Mouse (Mus musculus): ENCODE measurements around the gene Slc35c2. TPM values are rescaled to one million over a fixed set of nuclear protein-coding genes. Genes with fewer than 3 reads are reported as not detected.

Slc35c2 gene
- 53.0 and 62.2 TPM in 2 replicates for total RNA-seq (2021)
- long read RNA-seq, transcript Slc35c2-204 (10 exons, 2,008 nt): major isoform, 15 of 67 reads
- long read RNA-seq, partial matches to known transcripts: 29 of 67 reads
- long read RNA-seq, other reads (novel, unspliced or antisense): 23 of 67 reads

GRCm38 (mm10) chr2:165287202-165287984, at the start of gene Slc35c2:
Slc35c2 (minus strand) TSS chr2:165287869.
- DNase-seq: peak; percentile 93

- peak; percentile 76 for DNase-seq
Measured at GRCm38 (mm10) chr2:165337191-165337590, 49.5 kb upstream of the Slc35c2 start.

- DNase-seq: no peak
Measured at GRCm38 (mm10) chr2:165332610-165333210, 45.0 kb upstream of the Slc35c2 start.

DNA sequence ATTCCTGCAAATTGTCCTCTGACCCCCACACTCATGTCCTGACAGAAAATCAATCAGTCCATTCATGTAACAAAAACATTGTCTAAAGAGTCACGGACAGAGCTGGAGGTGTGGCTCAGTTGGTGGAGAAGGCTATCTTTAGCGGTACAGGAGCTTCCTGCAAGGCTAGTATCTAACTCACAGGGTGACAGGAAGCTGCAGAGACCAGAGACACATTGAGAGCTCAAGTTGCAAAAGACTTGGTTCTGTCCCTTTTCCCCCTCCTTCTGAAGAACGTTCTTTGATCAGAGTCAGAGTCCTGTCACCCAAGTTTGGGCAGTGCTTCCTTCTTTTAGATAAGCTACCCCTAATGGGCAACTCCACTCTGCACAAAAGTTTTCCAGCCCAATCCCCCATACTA, 42.0 kb upstream of the Slc35c2 start:
- no peak for DNase-seq

- no peak for DNase-seq
Measured at GRCm38 (mm10) chr2:165328746-165329145, 41.1 kb upstream of the Slc35c2 start.

GRCm38 (mm10) chr2:165327386-165327785, 39.7 kb upstream of the Slc35c2 start:
- no peak for DNase-seq

GRCm38 (mm10) chr2:165326304-165327190, 38.9 kb upstream of the Slc35c2 start, which contains the start of gene Elmo2:
Elmo2 (minus strand) TSS chr2:165326479.
- peak; percentile 92 for DNase-seq

GRCm38 (mm10) chr2:165325521-165326303, 38.0 kb upstream of the Slc35c2 start:
- no peak for DNase-seq

DNA sequence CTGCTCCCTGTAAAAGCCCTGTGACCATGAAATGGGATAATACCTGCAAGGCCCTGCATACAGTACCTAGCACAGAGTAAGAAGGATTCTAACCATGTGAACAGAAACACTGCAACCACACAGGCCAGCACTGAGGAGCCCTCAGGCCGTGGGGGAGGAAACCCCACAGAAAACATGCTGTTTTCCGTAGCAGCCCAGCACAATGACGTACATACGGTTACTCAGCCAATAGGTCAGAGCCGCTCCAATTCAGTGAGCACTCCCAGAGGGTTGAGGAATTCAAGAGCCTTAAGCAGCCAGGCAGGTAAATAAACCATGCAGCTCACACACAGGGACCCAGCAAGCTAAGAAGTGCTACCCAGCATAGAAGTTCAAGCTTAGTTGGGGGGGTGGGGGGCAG, 36.3 kb upstream of the Slc35c2 start:
- DNase-seq: no peak

DNA sequence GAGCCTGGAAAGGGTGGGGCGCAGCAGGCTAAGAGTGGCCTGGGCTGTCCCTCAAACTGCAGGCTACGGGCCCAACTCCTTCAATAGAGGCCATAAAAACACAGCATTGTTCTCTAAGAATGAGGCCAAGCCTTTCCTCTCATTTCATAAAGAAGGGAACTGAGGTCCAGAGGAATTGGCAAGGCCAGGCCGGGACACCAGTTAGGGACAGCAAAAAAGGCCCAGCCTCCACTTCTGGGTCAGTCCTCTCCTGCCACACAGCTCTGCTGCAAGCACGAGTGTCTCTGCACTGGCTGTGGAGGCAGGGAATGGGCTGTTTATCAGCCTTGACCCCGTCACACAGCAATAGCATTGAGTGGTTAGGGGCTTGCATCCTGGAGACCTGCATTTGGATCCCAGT, 35.8 kb upstream of the Slc35c2 start:
- no peak for DNase-seq

GRCm38 (mm10) chr2:165321981-165322735, 34.5 kb upstream of the Slc35c2 start:
- DNase-seq: no peak

GRCm38 (mm10) chr2:165321381-165321888, 33.8 kb upstream of the Slc35c2 start:
- DNase-seq: no peak

- DNase-seq: no peak
Measured at GRCm38 (mm10) chr2:165320531-165321150, 33.0 kb upstream of the Slc35c2 start.

DNA sequence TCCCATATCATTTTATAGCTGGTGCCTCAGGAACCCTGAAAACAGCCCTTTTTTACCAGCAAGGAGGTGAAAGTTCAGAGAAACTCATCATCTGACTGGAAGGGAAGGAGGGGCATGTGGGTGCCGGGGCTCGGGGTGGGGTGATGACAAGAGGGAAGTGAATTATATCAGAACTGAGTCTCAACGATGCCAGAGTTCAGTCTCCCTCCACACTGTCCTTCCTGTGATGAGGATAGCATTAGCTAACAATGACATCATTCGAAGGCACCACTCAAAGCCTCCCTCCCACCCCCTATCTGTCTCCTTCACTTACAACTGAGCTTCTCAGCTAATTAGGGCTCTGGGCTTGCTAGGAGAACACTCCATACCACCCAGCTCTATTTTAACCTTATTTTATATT, 31.8 kb upstream of the Slc35c2 start:
- DNase-seq: no peak

DNA sequence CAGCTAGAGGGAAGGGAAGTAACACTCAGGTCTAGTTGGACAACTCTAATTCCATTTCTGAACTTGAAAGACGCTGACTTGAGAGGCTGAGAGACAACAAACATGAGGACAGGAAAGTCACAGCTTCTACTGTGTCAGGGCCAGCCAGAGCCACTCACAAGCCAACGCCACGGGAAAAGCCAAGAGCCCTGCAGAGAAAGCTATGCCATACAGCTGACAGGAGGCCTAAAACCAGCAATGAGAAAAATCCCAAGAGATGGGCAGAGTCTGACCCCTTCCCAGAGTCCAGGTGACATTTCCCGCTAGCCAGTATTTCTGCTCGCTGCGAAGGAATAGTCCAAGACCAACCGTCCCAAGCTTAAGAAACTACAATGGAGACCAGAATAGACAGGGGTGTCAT, 31.3 kb upstream of the Slc35c2 start:
- DNase-seq: no peak

DNA sequence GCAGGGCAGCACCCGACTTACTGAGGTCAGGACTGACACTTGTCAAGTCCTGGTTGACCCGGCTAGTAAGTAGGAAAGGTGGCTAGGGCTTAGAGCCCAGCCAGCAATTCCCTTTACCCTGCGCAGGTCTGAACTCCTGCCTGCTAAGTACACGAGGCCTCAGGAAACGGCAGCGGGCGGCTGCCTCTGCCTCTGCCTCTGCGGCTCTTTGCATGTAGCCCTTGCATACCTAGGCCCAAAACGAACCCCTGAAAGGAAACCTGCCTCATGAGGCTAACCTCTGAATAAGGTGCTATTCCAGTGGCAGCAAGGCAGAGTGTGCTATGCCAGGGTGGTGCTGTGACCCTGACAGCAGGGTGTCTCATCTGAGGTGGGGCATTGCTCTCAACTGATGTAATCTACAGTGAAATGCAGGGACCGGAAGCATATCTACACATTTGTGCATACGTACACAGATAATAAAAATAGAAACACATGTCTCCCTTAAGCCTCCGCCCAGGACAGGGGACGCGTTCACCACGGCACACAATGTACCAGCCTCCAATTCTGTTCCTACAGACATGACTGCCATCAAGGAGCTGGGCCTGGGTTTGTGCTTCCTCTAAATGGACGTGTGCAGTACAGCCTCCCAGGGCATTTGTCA, 30.1 kb upstream of the Slc35c2 start:
- DNase-seq: no peak

- DNase-seq: peak; percentile 33
Measured at GRCm38 (mm10) chr2:165316837-165317473, 29.3 kb upstream of the Slc35c2 start.

DNA sequence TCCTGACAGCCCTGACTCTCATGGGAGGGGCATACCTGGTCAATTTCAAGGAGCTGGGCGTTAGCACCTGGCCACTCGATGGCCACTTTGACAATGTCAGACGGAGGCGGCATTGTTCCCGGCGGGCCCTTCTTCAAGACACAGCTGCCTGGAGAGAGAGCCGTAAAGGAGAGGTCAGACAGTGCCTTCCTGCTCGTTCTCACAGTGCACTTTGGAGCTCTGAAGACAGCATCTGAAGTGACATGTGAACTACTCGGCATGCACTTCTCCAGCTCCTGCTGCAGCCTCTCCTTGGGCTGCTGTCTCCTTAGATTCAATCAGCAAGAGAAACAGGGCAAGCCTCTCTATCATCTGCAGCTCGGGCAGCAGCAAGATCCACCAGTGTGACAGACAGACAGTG, 28.5 kb upstream of the Slc35c2 start:
- no peak for DNase-seq

- no peak for DNase-seq
Measured at GRCm38 (mm10) chr2:165314197-165314596, 26.5 kb upstream of the Slc35c2 start.
